Mouse (Mus musculus): ENCODE results near the gene Rimbp2.

DNA sequence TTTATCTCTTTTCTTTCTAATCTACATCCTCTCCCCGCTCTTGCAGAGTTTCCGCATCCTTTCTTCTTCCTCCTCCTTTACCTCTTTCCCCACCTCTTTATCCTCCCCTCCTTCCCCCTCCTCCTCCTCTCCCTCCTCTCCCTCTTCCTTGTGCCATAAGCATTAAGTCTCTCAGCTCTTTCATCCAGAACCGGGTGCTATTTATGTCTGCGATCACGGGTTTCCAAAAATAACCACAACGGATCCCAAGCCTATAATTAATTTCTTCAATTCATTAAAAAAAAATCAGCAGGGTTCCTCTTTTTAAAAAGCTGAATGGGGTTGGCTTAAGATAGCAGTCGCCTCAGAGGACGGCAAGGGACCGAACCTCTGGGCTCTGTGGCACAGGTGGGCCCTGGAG is 145.9 kb downstream of the Rimbp2 start:
- TF ChIP-seq HCFC1 (IDR thresholded peaks at IDR 0.05; ENCODE audit: borderline replicate concordance, insufficient read depth, low read length), result no peak
- no peak for TF ChIP-seq CHD2 (IDR thresholded peaks at IDR 0.05; ENCODE audit: low read depth, low read length)
- TF ChIP-seq ZNF384 (IDR thresholded peaks at IDR 0.05; ENCODE audit: low read depth, low read length), result no peak
- no peak for TF ChIP-seq ZC3H11A (IDR thresholded peaks at IDR 0.05; ENCODE audit: borderline replicate concordance, low read depth, low read length)

Data from ES-E14 (cell line).